Mouse (Mus musculus) forebrain, embryonic 14.5 days (tissue): ENCODE data around the gene Glis2. TPM values are rescaled to one million over a fixed set of nuclear protein-coding genes. Genes with fewer than 3 reads are reported as not detected.
A peak's percentile ranks its signal among the peaks of the same experiment; 100 is the strongest.

Experiments
- ATAC-seq: fragments of 200-750 bp; cut with Nextera tagmentation; 2 replicates; pipeline ENCODE4 v1.8.0; 2017; ENCODE audit warnings: mild to moderate bottlenecking, moderate library complexity
- DNase-seq: peaks from one replicate; pipeline ENCODE4 v3.0.0-alpha.2; 2015; ENCODE audit warnings: low spot score
- H3K27ac ChIP-seq: fragments of 300-500 bp; sonication (generic); 2 replicates; pipeline ENCODE4 v1.5.1; 2014; ENCODE audit warnings: low read depth, mild to moderate bottlenecking, control low read depth, low read length, moderate library complexity
- H3K27me3 ChIP-seq: fragments of 300-500 bp; sonication (generic); replicated peaks from 2 replicates; pipeline ENCODE4 v1.6.1; 2014; ENCODE audit warnings: low read length, control low read depth, mixed read lengths; ENCODE audit not compliant: control insufficient read depth, insufficient read depth
- H3K36me3 ChIP-seq: fragments of 300-500 bp; sonication (generic); 2 replicates; pipeline ENCODE4 v1.6.1; 2014; ENCODE audit warnings: low read length, control low read depth; ENCODE audit not compliant: control insufficient read depth, insufficient read depth
- H3K4me1 ChIP-seq: fragments of 300-500 bp; sonication (generic); 2 replicates; pipeline ENCODE4 v1.6.1; 2014; ENCODE audit warnings: antibody characterized with exemption, low read length, control low read depth; ENCODE audit not compliant: control insufficient read depth, insufficient read depth
- H3K4me2 ChIP-seq: fragments of 300-500 bp; sonication (generic); 2 replicates; pipeline ENCODE4 v1.6.1; 2014; ENCODE audit warnings: mild to moderate bottlenecking, control low read depth, low read length
- H3K4me3 ChIP-seq: fragments of 300-500 bp; sonication (generic); 2 replicates; pipeline ENCODE4 v1.5.1; 2014; ENCODE audit warnings: low read depth, low read length, control low read depth
- H3K9ac ChIP-seq: fragments of 300-500 bp; sonication (generic); 2 replicates; pipeline ENCODE4 v1.6.1; 2014; ENCODE audit warnings: mild to moderate bottlenecking, low read length, control low read depth, moderate library complexity
- H3K9me3 ChIP-seq: fragments of 300-500 bp; sonication (generic); replicated peaks from 2 replicates; pipeline ENCODE4 v1.6.1; 2016; ENCODE audit warnings: low read length, control low read depth, mixed read lengths; ENCODE audit not compliant: control insufficient read depth
- WGBS: fragments of 180-500 bp; shearing (Covaris S2); extraction: QIAGEN DNeasy Blood & Tissue Kit; methylation state at CpG from one replicate; pipeline ENCODE4 v1.1.7; 2014; 5-methylcytosine and 5-hydroxymethylcytosine counted together
- polyA plus RNA-seq: library from polyadenylated mRNA; unstranded; fragments of >200 nt; fragmentation: Nextera tagmentation; extraction: Ambion mirVana; gene quantifications from 2 replicates; pipeline ENCODE4 v1.2.1, GENCODE M21; 2014

Glis2 gene
- polyA plus RNA-seq, 1 experiment from 2014 or later, result 9.0 TPM

GRCm38 (mm10) chr16:4598041-4598440 lies 3.5 kb downstream of the Glis2 start:
- peaks cover 49% of the 10 kb centered on the region for H3K4me1 ChIP-seq
- no peaks in the 10 kb centered on the region for H3K36me3 ChIP-seq
- peak overlapping the region; percentile 13; the same call in 1 of the 2 replicates for H3K9ac ChIP-seq
- no peak overlapping the region for H3K4me2 ChIP-seq
- no peak overlapping the region for H3K27ac ChIP-seq
- DNase-seq (no peak), ATAC-seq (no peak)
- 66% methylated on average over 5 of the region's 5 CpGs for WGBS
- no peaks in the 10 kb centered on the region for H3K9me3 ChIP-seq
- no peaks in the 10 kb centered on the region for H3K27me3 ChIP-seq
- no peak overlapping the region for H3K4me3 ChIP-seq

DNA sequence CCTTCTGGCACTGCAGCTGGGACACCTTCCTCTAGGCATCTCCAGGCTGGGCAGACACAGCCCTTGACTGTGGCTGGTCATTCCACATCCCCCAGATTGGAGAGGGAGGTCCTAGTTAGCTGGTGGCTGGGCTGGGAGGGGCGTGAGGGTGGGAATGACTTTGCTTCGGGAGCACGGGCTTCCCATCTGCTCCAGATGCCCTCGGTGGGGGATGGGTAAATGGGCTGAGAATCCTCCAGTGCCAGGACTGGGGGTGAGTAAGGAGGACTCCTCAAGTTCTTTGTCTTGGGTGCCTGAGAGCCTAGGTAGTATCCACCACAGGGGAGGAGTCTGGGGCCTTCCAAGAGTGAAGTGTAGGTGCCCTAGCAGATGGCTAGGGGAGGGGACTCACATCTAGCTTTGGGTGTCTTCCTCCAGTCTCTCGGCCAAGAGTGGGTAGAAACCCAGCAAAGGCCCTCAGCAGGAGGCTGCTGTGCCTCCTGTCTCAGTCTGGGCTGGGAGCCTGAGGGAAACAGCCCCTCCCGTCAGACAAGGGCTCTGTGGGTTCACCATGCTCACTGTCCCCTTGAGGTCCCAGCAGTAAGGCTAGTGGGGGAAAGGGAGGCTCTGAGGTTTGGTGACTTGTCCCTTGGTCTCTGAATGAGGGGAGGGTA lies 4.5 kb downstream of the Glis2 start:
- WGBS, result 29% methylated on average over 6 of the region's 6 CpGs
- H3K4me2 ChIP-seq, result no peak overlapping the region
- no peak overlapping the region for H3K4me3 ChIP-seq
- H3K36me3 ChIP-seq, result no peaks in the 10 kb centered on the region
- no peaks in the 10 kb centered on the region for H3K9me3 ChIP-seq
- H3K9ac ChIP-seq, result 0 out of 2 replicates have a peak overlapping the region, but pooled peaks have one; percentile 29
- H3K4me1 ChIP-seq, result peaks cover 48% of the 10 kb centered on the region
- DNase-seq (peak; percentile 33), ATAC-seq (no peak)
- peak overlapping the region; percentile 14; the same call in 1 of the 2 replicates for H3K27ac ChIP-seq
- no peaks in the 10 kb centered on the region for H3K27me3 ChIP-seq

- ATAC-seq (no peak), DNase-seq (no peak)
- no peak overlapping the region for H3K27ac ChIP-seq
- H3K27me3 ChIP-seq, result no peaks in the 10 kb centered on the region
- WGBS, result 88% methylated on average over 3 of the region's 3 CpGs
- no peaks in the 10 kb centered on the region for H3K36me3 ChIP-seq
- no peak overlapping the region for H3K4me3 ChIP-seq
- H3K9ac ChIP-seq, result no peak overlapping the region
- no peaks in the 10 kb centered on the region for H3K9me3 ChIP-seq
- no peak overlapping the region for H3K4me2 ChIP-seq
- H3K4me1 ChIP-seq, result peaks cover 48% of the 10 kb centered on the region
Observed at GRCm38 (mm10) chr16:4599616-4600015, 5.1 kb downstream of the Glis2 start.

GRCm38 (mm10) chr16:4600701-4601310 lies 6.3 kb downstream of the Glis2 start:
- no peaks in the 10 kb centered on the region for H3K27me3 ChIP-seq
- H3K4me3 ChIP-seq, result no peak overlapping the region
- peaks cover 48% of the 10 kb centered on the region for H3K4me1 ChIP-seq
- ATAC-seq (no peak), DNase-seq (no peak)
- H3K9ac ChIP-seq, result no peak overlapping the region
- WGBS, result 83% methylated on average over 9 of the region's 9 CpGs
- H3K27ac ChIP-seq, result no peak overlapping the region
- no peaks in the 10 kb centered on the region for H3K9me3 ChIP-seq
- H3K36me3 ChIP-seq, result no peaks in the 10 kb centered on the region
- H3K4me2 ChIP-seq, result no peak overlapping the region

GRCm38 (mm10) chr16:4602189-4602588 lies 7.7 kb downstream of the Glis2 start:
- no peaks in the 10 kb centered on the region for H3K9me3 ChIP-seq
- H3K27ac ChIP-seq, result peak overlapping the region; percentile 21; the same call in 1 of the 2 replicates
- H3K27me3 ChIP-seq, result no peaks in the 10 kb centered on the region
- H3K4me2 ChIP-seq, result no peak overlapping the region
- no peak overlapping the region for H3K9ac ChIP-seq
- H3K36me3 ChIP-seq, result no peaks in the 10 kb centered on the region
- ATAC-seq (no peak), DNase-seq (no peak)
- H3K4me3 ChIP-seq, result no peak overlapping the region
- WGBS, result 27% methylated on average over 3 of the region's 3 CpGs
- peaks cover 43% of the 10 kb centered on the region for H3K4me1 ChIP-seq

DNA sequence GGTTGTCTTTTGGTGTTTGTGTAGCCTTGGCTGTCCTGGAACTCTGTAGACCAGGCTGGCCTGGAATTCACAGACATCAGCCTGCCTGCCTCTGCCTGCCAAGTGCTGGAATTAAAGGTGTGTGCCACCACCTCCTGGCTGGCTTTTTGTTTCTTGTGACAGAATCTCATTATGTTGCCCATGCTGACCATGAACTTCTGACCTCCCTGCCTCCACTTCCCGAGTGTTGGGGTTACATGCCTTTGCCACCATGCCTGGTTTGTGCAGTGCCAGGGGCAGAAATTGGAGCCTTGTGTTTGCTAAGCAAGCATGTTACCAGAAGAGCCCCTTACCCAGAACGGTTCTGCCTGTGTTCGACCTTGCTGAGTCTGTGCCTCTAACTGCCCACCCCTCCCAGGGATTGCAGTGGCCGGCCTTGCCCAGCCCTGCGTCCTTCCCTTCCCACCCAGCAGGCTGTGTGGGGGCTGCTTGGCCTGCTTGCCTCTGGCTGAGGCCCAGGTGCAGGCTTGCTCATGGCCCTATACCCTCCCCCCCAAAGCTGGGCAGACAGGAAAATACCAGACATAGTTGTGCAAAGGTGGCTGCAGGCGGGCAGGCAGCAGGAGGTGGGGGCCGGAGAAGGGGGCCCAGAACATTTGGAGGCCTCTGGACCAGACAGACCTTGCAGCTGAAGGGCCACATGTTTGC lies 8.4 kb downstream of the Glis2 start:
- H3K27me3 ChIP-seq, result no peaks in the 10 kb centered on the region
- 32% methylated on average over 7 of the region's 7 CpGs for WGBS
- no peaks in the 10 kb centered on the region for H3K9me3 ChIP-seq
- peaks cover 38% of the 10 kb centered on the region for H3K4me1 ChIP-seq
- DNase-seq, result no peak
- no peak overlapping the region for H3K4me2 ChIP-seq
- H3K36me3 ChIP-seq, result no peaks in the 10 kb centered on the region
- H3K9ac ChIP-seq, result no peak overlapping the region
- H3K4me3 ChIP-seq, result no peak overlapping the region
- no peak overlapping the region for H3K27ac ChIP-seq
- ATAC-seq, result no peak

GRCm38 (mm10) chr16:4603453-4603837 lies 8.9 kb downstream of the Glis2 start:
- Histone ChIP-seq H3K9ac (no peak overlapping the region), H3K4me3 (no peak overlapping the region), H3K27ac (0 out of 2 replicates have a peak overlapping the region, but pooled peaks have one; percentile 30), H3K9me3 (no peaks in the 10 kb centered on the region), H3K4me2 (no peak overlapping the region), H3K36me3 (peaks cover under 1% of the 10 kb centered on the region; the same call in 1 of the 2 replicates), H3K4me1 (peaks cover 34% of the 10 kb centered on the region), H3K27me3 (no peaks in the 10 kb centered on the region)
- 76% methylated on average over 1 of the region's 1 CpGs for WGBS
- ATAC-seq (no peak), DNase-seq (no peak)

GRCm38 (mm10) chr16:4604293-4604837 lies 9.9 kb downstream of the Glis2 start:
- no peak overlapping the region for H3K4me3 ChIP-seq
- WGBS, result 82% methylated on average over 11 of the region's 11 CpGs
- no peaks in the 10 kb centered on the region for H3K9me3 ChIP-seq
- no peaks in the 10 kb centered on the region for H3K27me3 ChIP-seq
- DNase-seq, result no peak
- H3K36me3 ChIP-seq, result peaks cover 8% of the 10 kb centered on the region
- no peak overlapping the region for H3K4me2 ChIP-seq
- peaks cover 26% of the 10 kb centered on the region for H3K4me1 ChIP-seq
- H3K27ac ChIP-seq, result no peak overlapping the region
- H3K9ac ChIP-seq, result no peak overlapping the region; the same call in 1 of the 2 replicates
- ATAC-seq, result no peak
